Mouse (Mus musculus): ENCODE measurements at regions not wholly inside any gene's neighbourhood (a gene's known extent, or its start where the extent isn't known, plus 50 kb on each side); places are given as distances from the start of the nearest gene placed in this dataset.

GRCm38 (mm10) chr5:50778221-50778620, 719.4 kb upstream of the Adgra3 start:
- TF ChIP-seq CTCF (IDR thresholded peaks at IDR 0.05; ENCODE audit: borderline replicate concordance, insufficient read depth, low read depth, low read length) (no peak), POLR2A (IDR thresholded peaks at IDR 0.05; ENCODE audit: borderline replicate concordance, insufficient read depth, low read length) (no peak)

Measured in cerebellum, adult 2 months (tissue).